Mouse (Mus musculus) small intestine, adult 2 months (tissue): Measurements from ENCODE around the gene Cat.

ENCODE experiments used
- CTCF ChIP-seq: fragments of 200-500 bp; IDR thresholded peaks from 2 replicates; pipeline ENCODE4 v1.5.1; 2012; ENCODE audit warnings: low read depth, mild to moderate bottlenecking, control low read depth, inconsistent platforms, low read length, moderate library complexity, mixed read lengths; ENCODE audit not compliant: insufficient replicate concordance, insufficient read length; ENCODE audit errors: extremely low read depth
- POLR2A ChIP-seq: fragments of 200-500 bp; IDR thresholded peaks from 2 replicates; pipeline ENCODE4 v1.6.1; 2012; ENCODE audit warnings: low read depth, mild to moderate bottlenecking, control low read depth, inconsistent platforms, low read length, moderate library complexity

DNA sequence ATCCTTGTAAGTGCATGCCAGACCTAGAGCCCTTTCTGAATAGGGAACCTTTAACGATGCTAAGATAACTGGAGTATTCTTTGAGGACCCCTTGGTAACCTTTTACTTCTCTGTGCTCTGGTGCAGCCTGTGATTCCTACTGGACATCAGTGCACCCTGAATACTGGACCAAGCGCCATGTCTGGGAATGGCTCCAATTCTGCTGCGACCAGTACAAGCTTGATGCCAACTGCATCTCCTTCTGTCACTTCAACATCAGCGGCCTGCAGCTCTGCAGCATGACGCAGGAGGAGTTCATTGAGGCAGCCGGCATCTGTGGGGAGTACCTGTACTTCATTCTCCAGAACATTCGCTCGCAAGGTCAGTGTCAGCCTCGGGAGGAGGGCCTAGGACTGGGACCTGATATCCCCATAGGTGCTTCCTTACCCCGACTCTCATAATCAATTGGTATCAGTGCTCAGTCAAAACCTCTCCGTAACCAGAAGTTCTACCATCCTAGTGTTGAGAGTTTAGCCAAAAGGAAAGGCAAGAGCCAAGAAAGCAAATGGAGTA lies 45.8 kb downstream of the Cat start:
- no peak for TF ChIP-seq CTCF
- no peak for TF ChIP-seq POLR2A
